Mouse (Mus musculus): ENCODE data around the gene Krtap11-1. TPM values are rescaled to one million over a fixed set of nuclear protein-coding genes. Genes with fewer than 3 reads are reported as not detected.

Gene Krtap11-1
- not detected in 2 replicates for polyA plus RNA-seq (2012; rRNA removed)

DNA sequence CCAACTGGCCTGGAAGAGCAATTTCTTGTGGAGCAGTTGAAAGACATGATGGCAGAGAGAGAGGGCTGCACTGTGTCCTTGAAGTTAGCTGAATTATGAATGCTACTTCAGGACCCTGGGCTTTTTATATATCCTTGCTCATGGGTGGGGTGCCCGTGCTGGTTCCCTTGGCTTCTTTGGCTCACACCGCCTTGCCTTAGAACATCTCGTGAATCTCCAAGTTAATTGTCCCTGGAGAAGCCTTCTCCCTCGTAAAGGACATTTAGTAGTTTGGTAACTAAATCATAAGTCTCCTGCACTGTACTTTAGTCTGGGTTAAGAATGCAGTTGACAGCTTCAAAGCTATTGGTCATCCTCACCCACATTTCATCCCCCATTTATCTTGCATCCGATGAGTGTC is at the start of gene Krtap11-1:
TSS of gene Krtap11-1 (minus strand) at position 101 of the 400 bp plus-strand sequence.
- H3K27me3 ChIP-seq (replicated peaks; ENCODE audit: control insufficient read depth, insufficient read depth, low read length) = no peaks in the 10 kb centered on the region
- H3K36me3 ChIP-seq (ENCODE audit: control insufficient read depth, insufficient read depth, low read length) = no peaks in the 10 kb centered on the region
- no peak within 1 kb of the TSS for H3K27ac ChIP-seq (ENCODE audit: insufficient read depth, low read depth, low read length)
- no peak for TF ChIP-seq CTCF (conservative IDR thresholded peaks at IDR 0.05; ENCODE audit: insufficient read depth, insufficient read length, low read depth, low read length)
- no peak for TF ChIP-seq POLR2A (IDR thresholded peaks at IDR 0.05; ENCODE audit: low read depth, low read length)
- H3K4me3 ChIP-seq (ENCODE audit: insufficient read depth, low read depth, low read length) = no peak within 1 kb of the TSS
- no peaks in the 10 kb centered on the region for H3K4me1 ChIP-seq (ENCODE audit: control insufficient read depth, insufficient read depth, low read length)
- WGBS = 65% methylated on average over 5 of the region's 5 CpGs
- no peak for DNase-seq

DNA sequence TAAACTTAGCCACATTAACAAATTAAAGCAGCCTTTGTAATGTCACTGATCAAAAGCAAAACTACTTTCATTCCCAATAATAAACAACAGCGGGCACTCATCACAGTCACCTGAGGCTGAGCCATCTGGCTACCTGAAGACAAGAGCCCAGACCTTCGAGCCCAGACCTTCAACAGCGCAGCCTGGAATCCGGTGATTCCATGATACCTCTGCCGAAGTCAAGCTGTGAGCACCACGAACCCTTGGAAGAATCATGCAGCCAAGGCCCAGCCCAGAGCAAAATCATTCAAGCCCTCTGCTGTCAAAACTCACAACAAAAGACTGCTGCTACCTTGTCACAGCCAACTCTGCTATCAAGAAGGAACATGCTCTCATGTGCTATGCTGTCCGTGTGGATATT is 47.2 kb upstream of the Krtap11-1 start:
- no peaks in the 10 kb centered on the region for H3K36me3 ChIP-seq (ENCODE audit: control insufficient read depth, insufficient read depth, low read length)
- no peak for DNase-seq
- no peaks in the 10 kb centered on the region for H3K27me3 ChIP-seq (replicated peaks; ENCODE audit: control insufficient read depth, insufficient read depth, low read length)
- TF ChIP-seq CTCF (conservative IDR thresholded peaks at IDR 0.05; ENCODE audit: insufficient read depth, insufficient read length, low read depth, low read length) = no peak
- no peak for TF ChIP-seq POLR2A (IDR thresholded peaks at IDR 0.05; ENCODE audit: low read depth, low read length)
- no peak overlapping the region for H3K4me3 ChIP-seq (ENCODE audit: insufficient read depth, low read depth, low read length)
- 94% methylated on average over 7 of the region's 7 CpGs for WGBS
- no peak overlapping the region for H3K27ac ChIP-seq (ENCODE audit: insufficient read depth, low read depth, low read length)
- no peaks in the 10 kb centered on the region for H3K4me1 ChIP-seq (ENCODE audit: control insufficient read depth, insufficient read depth, low read length)

DNA sequence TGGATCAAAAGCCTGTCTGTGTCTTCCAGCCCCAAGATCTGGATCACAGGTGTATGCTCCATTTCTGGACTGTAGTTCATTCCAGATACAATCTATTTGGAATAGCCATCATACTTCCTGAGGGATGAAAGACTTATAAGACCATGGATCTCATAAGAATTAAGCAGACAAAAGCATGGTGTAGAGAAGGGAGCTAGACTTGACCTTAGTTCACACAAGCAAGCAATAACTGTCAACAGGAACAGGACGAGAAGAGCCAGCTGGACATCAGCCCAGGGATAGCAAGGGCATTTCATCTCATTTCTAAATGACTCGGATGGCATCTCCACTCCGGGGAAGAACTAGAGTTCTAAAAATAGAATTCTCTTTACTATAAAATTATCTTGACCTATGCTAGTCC is 46.3 kb upstream of the Krtap11-1 start:
- H3K4me3 ChIP-seq (ENCODE audit: insufficient read depth, low read depth, low read length) = no peak overlapping the region
- H3K27me3 ChIP-seq (replicated peaks; ENCODE audit: control insufficient read depth, insufficient read depth, low read length) = no peaks in the 10 kb centered on the region
- no peak overlapping the region for H3K27ac ChIP-seq (ENCODE audit: insufficient read depth, low read depth, low read length)
- no peaks in the 10 kb centered on the region for H3K4me1 ChIP-seq (ENCODE audit: control insufficient read depth, insufficient read depth, low read length)
- TF ChIP-seq CTCF (conservative IDR thresholded peaks at IDR 0.05; ENCODE audit: insufficient read depth, insufficient read length, low read depth, low read length) = no peak
- TF ChIP-seq POLR2A (IDR thresholded peaks at IDR 0.05; ENCODE audit: low read depth, low read length) = no peak
- peak; percentile 9 for DNase-seq
- 21% methylated on average over 3 of the region's 3 CpGs for WGBS
- H3K36me3 ChIP-seq (ENCODE audit: control insufficient read depth, insufficient read depth, low read length) = no peaks in the 10 kb centered on the region

DNA sequence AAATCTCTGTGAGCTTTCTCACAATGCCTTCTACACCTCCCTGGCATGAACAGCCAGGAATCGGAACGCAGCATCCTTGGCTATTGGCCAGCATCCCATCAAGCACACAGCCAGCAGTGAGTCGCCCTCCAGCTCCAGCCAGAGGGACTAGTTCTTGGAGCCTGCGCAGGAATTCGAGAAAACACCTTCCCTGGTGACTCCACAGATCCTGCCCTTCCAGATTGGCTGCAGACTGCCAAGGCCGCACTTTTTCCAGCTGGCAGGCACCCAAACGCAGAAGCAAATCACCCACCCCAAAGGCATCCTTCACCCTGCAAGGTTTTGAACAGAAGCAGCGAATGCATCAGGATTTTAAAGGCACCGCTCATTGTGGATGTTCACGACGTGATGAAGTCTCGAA is 42.7 kb upstream of the Krtap11-1 start:
- 82% methylated on average over 12 of the region's 12 CpGs for WGBS
- DNase-seq = no peak
- TF ChIP-seq POLR2A (IDR thresholded peaks at IDR 0.05; ENCODE audit: low read depth, low read length) = no peak
- no peak for TF ChIP-seq CTCF (conservative IDR thresholded peaks at IDR 0.05; ENCODE audit: insufficient read depth, insufficient read length, low read depth, low read length)
- Histone ChIP-seq H3K4me1 (ENCODE audit: control insufficient read depth, insufficient read depth, low read length) (no peaks in the 10 kb centered on the region), H3K27ac (ENCODE audit: insufficient read depth, low read depth, low read length) (no peak overlapping the region), H3K27me3 (replicated peaks; ENCODE audit: control insufficient read depth, insufficient read depth, low read length) (no peaks in the 10 kb centered on the region), H3K4me3 (ENCODE audit: insufficient read depth, low read depth, low read length) (no peak overlapping the region), H3K36me3 (ENCODE audit: control insufficient read depth, insufficient read depth, low read length) (no peaks in the 10 kb centered on the region)

DNA sequence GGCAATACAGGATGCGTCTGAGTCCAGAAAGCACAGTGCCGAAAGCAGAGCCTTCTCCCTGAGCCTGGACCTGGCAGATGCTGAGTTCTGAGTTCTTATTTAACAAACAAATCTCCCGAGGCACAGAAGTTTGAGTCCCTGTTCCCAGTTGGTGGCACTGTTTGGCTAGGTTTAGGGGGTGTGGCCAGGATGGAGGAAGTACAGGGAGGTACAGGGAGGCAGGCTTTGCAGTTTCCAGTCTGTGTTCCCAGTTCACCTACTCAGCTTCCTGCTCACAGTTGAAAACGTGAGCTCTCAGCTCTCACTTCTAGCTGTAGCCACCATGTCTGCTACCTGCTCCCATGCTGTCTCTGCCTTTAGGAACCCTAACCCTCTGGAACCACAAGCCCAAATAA is 37.8 kb upstream of the Krtap11-1 start:
- no peak for TF ChIP-seq CTCF (conservative IDR thresholded peaks at IDR 0.05; ENCODE audit: insufficient read depth, insufficient read length, low read depth, low read length)
- TF ChIP-seq POLR2A (IDR thresholded peaks at IDR 0.05; ENCODE audit: low read depth, low read length) = no peak
- no peak for DNase-seq
- Histone ChIP-seq H3K36me3 (ENCODE audit: control insufficient read depth, insufficient read depth, low read length) (no peaks in the 10 kb centered on the region), H3K27me3 (replicated peaks; ENCODE audit: control insufficient read depth, insufficient read depth, low read length) (no peaks in the 10 kb centered on the region), H3K4me3 (ENCODE audit: insufficient read depth, low read depth, low read length) (no peak overlapping the region), H3K27ac (ENCODE audit: insufficient read depth, low read depth, low read length) (no peak overlapping the region), H3K4me1 (ENCODE audit: control insufficient read depth, insufficient read depth, low read length) (no peaks in the 10 kb centered on the region)
- WGBS = 69% methylated on average over 4 of the region's 4 CpGs

DNA sequence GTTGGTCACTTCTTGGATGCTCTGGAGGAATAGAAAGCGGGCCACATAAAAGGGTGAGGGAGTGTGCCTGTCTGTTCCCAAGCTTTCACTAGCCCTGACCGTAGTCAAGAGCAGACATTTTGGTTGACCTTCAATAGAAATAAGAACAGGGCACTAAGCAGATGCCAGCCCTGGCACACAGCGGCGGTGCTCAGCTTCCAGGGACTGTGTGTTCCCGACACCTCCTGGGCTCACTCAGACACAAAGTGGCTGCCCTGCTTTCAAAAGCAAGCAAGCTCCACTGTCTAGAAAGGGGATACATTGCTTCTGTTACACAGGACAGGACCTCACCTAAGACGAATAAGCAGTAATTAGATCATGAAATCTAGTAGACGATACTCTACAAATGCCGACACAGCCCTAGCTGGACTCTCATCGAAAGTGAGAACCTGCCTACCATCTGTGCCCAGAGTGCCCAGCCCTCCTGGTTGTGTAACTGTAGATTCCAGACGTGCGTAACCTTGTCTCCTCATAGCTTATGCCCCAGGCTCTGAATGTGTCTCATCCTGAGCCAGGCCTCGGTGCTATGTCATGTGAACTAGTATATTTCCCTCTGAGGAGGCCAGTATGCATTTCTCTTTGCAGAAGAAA is 37.3 kb upstream of the Krtap11-1 start:
- H3K4me1 ChIP-seq (ENCODE audit: control insufficient read depth, insufficient read depth, low read length) = no peaks in the 10 kb centered on the region
- WGBS = 81% methylated on average over 12 of the region's 12 CpGs
- DNase-seq = no peak

DNA sequence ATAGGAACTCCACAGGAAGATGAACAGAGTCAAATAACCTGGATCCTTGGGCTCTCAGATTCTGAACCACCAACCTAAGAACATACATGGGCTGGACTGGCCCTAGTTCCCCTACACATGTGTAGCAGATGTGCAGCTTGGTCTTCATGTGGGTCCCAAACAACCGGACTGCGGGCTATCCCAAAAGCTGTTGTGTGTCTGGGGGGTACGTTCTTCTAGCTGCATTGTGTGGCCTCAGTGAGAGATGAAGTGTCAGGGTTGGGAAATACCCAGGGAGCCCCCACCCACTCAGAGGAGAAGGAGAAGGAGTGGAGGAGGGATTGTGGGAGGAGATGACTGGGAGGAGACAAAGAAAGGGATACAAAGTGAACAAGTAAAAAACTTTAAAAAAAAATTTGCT is 36.0 kb upstream of the Krtap11-1 start:
- no peaks in the 10 kb centered on the region for H3K27me3 ChIP-seq (replicated peaks; ENCODE audit: control insufficient read depth, insufficient read depth, low read length)
- WGBS = 92% methylated on average over 3 of the region's 3 CpGs
- no peak overlapping the region for H3K4me3 ChIP-seq (ENCODE audit: insufficient read depth, low read depth, low read length)
- no peaks in the 10 kb centered on the region for H3K4me1 ChIP-seq (ENCODE audit: control insufficient read depth, insufficient read depth, low read length)
- no peaks in the 10 kb centered on the region for H3K36me3 ChIP-seq (ENCODE audit: control insufficient read depth, insufficient read depth, low read length)
- no peak overlapping the region for H3K27ac ChIP-seq (ENCODE audit: insufficient read depth, low read depth, low read length)
- no peak for DNase-seq
- TF ChIP-seq POLR2A (IDR thresholded peaks at IDR 0.05; ENCODE audit: low read depth, low read length) (no peak), CTCF (conservative IDR thresholded peaks at IDR 0.05; ENCODE audit: insufficient read depth, insufficient read length, low read depth, low read length) (no peak)

More for the DNA sequence above, 37.3 kb upstream of the Krtap11-1 start:
- Histone ChIP-seq H3K36me3 (ENCODE audit: control insufficient read depth, insufficient read depth, low read length) (no peaks in the 10 kb centered on the region), H3K27ac (ENCODE audit: insufficient read depth, low read depth, low read length) (no peak overlapping the region), H3K4me3 (ENCODE audit: insufficient read depth, low read depth, low read length) (no peak overlapping the region), H3K27me3 (replicated peaks; ENCODE audit: control insufficient read depth, insufficient read depth, low read length) (no peaks in the 10 kb centered on the region)
- TF ChIP-seq POLR2A (IDR thresholded peaks at IDR 0.05; ENCODE audit: low read depth, low read length) (no peak), CTCF (conservative IDR thresholded peaks at IDR 0.05; ENCODE audit: insufficient read depth, insufficient read length, low read depth, low read length) (no peak)

All from kidney, adult 2 months (tissue).